Mouse (Mus musculus) thymus, adult 2 months (tissue): ENCODE measurements around the gene Phf13. TPM values are rescaled to one million over a fixed set of nuclear protein-coding genes. Genes with fewer than 3 reads are reported as not detected.

Experiments
- DNase-seq: peaks from one replicate; pipeline ENCODE4 v3.0.0; 2021
- H3K27ac ChIP-seq: fragments of 200-500 bp; 2 replicates; pipeline ENCODE4 v1.5.1; 2012; ENCODE audit warnings: low read length, control low read depth; ENCODE audit not compliant: control insufficient read depth, insufficient read depth
- H3K27me3 ChIP-seq: fragments of 200-500 bp; 2 replicates; pipeline ENCODE4 v1.6.1; 2012; ENCODE audit warnings: mild to moderate bottlenecking, low read length, moderate library complexity, mixed read lengths; ENCODE audit not compliant: control insufficient read depth, insufficient read depth
- H3K36me3 ChIP-seq: fragments of 200-500 bp; 2 replicates; pipeline ENCODE4 v1.6.1; 2012; ENCODE audit warnings: mild to moderate bottlenecking, low read length, moderate library complexity; ENCODE audit not compliant: control insufficient read depth, insufficient read depth
- H3K4me1 ChIP-seq: fragments of 200-500 bp; replicated peaks from 2 replicates; pipeline ENCODE4 v1.6.1; 2012; ENCODE audit warnings: low read length; ENCODE audit not compliant: control insufficient read depth, insufficient read depth
- H3K4me3 ChIP-seq: fragments of 200-500 bp; 2 replicates; pipeline ENCODE4 v1.5.1; 2012; ENCODE audit warnings: mild to moderate bottlenecking, low read length, control low read depth, moderate library complexity; ENCODE audit not compliant: control insufficient read depth, insufficient read depth
- CTCF ChIP-seq: fragments of 200-500 bp; IDR thresholded peaks from 2 replicates; pipeline ENCODE4 v1.5.1; 2012; ENCODE audit warnings: mild to moderate bottlenecking, control low read depth, low read length, moderate library complexity, borderline replicate concordance; ENCODE audit not compliant: control insufficient read depth, poor library complexity, insufficient read depth; ENCODE audit errors: extremely low read depth
- POLR2A ChIP-seq: fragments of 200-500 bp; IDR thresholded peaks from 2 replicates; pipeline ENCODE4 v1.6.1; 2012; ENCODE audit warnings: mild to moderate bottlenecking, low read length, control low read depth, moderate library complexity; ENCODE audit not compliant: control insufficient read depth, poor library complexity, insufficient read depth; ENCODE audit errors: extremely low read depth
- WGBS: fragments of 180-500 bp; shearing (Covaris S2); methylation state at CpG from one replicate; pipeline ENCODE4 v1.1.7; 2018; 5-methylcytosine and 5-hydroxymethylcytosine counted together
- polyA plus RNA-seq: library from polyadenylated mRNA; depleted of rRNA; stranded (reverse); fragments of >200 nt; gene quantifications from 2 replicates; pipeline ENCODE4 v1.2.3, GENCODE M21; 2012

Gene Phf13
- polyA plus RNA-seq, 1 experiment = 9.6 TPM

DNA sequence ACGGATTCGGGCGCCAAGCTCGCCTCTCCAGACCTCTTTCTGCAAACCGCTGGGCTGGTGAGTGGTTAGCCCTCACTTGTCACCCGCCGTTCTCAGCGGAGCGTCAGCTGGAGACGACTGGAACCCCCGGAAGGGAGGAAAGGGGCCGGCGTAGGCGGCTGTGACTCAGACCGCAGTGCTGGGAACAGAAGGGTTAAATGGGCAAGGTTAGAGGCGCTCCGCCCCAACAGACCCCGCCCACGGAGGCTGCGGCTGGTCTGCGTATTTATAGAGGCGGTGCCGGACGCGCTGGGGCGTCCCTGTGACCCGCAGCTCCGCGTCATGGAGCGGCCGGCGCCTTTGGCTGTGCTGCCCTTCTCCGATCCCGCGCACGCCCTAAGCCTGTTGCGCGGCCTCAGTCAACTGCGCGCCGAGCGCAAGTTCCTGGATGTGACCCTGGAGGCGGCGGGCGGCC lies 12.6 kb upstream of the Phf13 start, which contains the start of gene Klhl21:
Gene Klhl21, plus strand, starts transcription at position 182 of the 454 bp plus-strand sequence.
- WGBS = under 1% methylated on average over 45 of the region's 45 CpGs
- H3K4me1 ChIP-seq = peaks cover 27% of the 10 kb centered on the region
- TF ChIP-seq POLR2A = peak; percentile 88
- peak; percentile 44; the same call in 1 of the 2 replicates for TF ChIP-seq CTCF
- DNase-seq = peak; percentile 90
- H3K36me3 ChIP-seq = no peaks in the 10 kb centered on the region
- H3K27me3 ChIP-seq = no peaks in the 10 kb centered on the region
- peak within 1 kb of the TSS; percentile 20; the same call in 1 of the 2 replicates for H3K27ac ChIP-seq
- peak within 1 kb of the TSS; percentile 93 for H3K4me3 ChIP-seq

GRCm38 (mm10) chr4:152008148-152008500 lies 12.1 kb upstream of the Phf13 start:
- no peak for TF ChIP-seq CTCF
- TF ChIP-seq POLR2A = no peak
- WGBS = 3% methylated on average over 14 of the region's 14 CpGs
- H3K36me3 ChIP-seq = no peaks in the 10 kb centered on the region
- no peak for DNase-seq
- H3K4me3 ChIP-seq = peak overlapping the region; percentile 93
- H3K27me3 ChIP-seq = no peaks in the 10 kb centered on the region
- no peak overlapping the region for H3K27ac ChIP-seq
- H3K4me1 ChIP-seq = peaks cover 27% of the 10 kb centered on the region

DNA sequence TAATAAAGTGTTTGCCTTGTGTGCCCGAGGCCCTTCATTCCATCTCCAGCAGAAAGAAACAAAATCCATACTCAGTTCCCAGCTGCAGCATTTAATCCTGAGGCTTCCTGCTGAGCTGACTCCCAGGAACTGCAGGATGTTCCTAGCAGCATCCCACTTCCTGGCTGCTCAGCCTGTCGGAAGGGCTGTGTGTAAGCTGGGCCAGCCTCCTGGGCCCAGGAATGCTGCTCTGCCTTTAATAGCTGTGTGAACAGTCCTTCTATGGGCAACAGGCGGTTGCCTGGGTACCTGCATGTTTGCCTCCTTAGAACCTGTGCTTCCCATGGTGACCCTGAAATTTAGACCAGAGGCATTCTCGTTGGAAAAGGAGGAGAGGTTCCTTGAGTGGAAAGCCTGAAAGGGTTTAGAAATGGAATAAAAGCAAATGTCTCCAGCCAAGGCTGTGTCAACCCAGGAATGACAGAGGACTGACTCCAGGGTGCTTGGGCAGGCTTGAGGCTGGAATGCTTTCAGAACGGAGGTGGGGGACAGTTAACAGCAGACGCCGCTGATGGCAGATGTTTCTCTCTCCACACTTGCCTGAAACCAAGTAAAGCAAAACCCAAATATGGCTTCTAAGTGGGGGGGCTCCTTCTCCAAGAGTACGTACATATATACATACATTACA lies 11.6 kb upstream of the Phf13 start:
- DNase-seq = no peak
- Histone ChIP-seq H3K27ac (no peak overlapping the region), H3K27me3 (no peaks in the 10 kb centered on the region), H3K36me3 (no peaks in the 10 kb centered on the region), H3K4me3 (no peak overlapping the region), H3K4me1 (peaks cover 27% of the 10 kb centered on the region)
- WGBS = 57% methylated on average over 8 of the region's 8 CpGs
- TF ChIP-seq CTCF (no peak), POLR2A (no peak)

GRCm38 (mm10) chr4:152006812-152007211 lies 10.8 kb upstream of the Phf13 start:
- Histone ChIP-seq H3K27me3 (no peaks in the 10 kb centered on the region), H3K36me3 (no peaks in the 10 kb centered on the region), H3K4me3 (no peak overlapping the region), H3K27ac (no peak overlapping the region), H3K4me1 (peaks cover 27% of the 10 kb centered on the region)
- TF ChIP-seq POLR2A = no peak
- no peak for TF ChIP-seq CTCF
- 88% methylated on average over 3 of the region's 3 CpGs for WGBS
- no peak for DNase-seq

DNA sequence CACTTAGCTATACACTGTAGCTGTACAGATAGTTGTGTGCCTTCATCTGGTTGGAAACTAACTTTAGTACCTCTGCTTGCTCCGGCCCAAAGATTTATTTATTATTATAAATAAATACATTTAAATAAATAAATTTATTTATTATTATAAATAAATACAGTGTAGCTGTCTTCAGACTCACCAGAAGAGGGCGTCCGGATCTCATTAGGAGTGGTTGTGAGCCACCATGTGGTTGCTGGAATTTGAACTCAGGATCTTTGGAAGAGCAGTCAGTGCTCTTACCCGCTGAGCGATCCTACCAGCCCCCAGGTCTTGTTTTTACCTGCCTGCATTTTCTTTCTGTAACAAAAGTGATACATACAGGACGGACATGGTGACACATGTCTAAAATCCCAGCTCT lies 10.1 kb upstream of the Phf13 start:
- DNase-seq = no peak

GRCm38 (mm10) chr4:152002063-152002462 lies 6.0 kb upstream of the Phf13 start:
- WGBS = 97% methylated on average over 3 of the region's 3 CpGs
- Histone ChIP-seq H3K36me3 (no peaks in the 10 kb centered on the region), H3K27me3 (no peaks in the 10 kb centered on the region), H3K27ac (no peak overlapping the region), H3K4me3 (no peak overlapping the region), H3K4me1 (peaks cover 3% of the 10 kb centered on the region; the same call in 1 of the 2 replicates)
- no peak for TF ChIP-seq CTCF
- TF ChIP-seq POLR2A = no peak
- no peak for DNase-seq

More for the DNA sequence above, 10.1 kb upstream of the Phf13 start:
- no peak for TF ChIP-seq POLR2A
- no peak for TF ChIP-seq CTCF
- H3K27me3 ChIP-seq = no peaks in the 10 kb centered on the region
- WGBS = 84% methylated on average over 6 of the region's 6 CpGs
- peaks cover 24% of the 10 kb centered on the region for H3K4me1 ChIP-seq
- H3K4me3 ChIP-seq = no peak overlapping the region
- no peaks in the 10 kb centered on the region for H3K36me3 ChIP-seq
- no peak overlapping the region for H3K27ac ChIP-seq

DNA sequence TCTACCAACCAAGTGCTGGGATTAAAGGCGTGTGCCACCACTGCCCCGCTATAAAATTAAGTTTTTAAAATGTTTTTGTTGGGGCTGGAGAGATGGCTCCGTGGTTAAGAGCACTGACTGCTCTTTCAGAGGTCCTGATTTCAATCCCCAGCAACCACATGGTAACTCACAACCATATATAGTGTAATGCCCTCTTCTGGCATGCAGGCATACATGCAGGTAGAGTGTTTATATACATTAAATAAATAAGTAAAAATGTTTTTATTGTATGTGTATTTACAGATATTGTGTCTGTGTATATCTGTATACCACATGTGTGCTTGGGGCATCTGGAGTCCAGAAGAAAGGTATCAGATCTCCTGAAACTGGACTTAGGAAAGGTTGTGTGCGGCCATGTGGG lies 5.3 kb upstream of the Phf13 start:
- WGBS = 76% methylated on average over 4 of the region's 4 CpGs
- no peak overlapping the region for H3K4me3 ChIP-seq
- H3K36me3 ChIP-seq = no peaks in the 10 kb centered on the region
- H3K27ac ChIP-seq = no peak overlapping the region
- H3K4me1 ChIP-seq = peaks cover 4% of the 10 kb centered on the region; the same call in 1 of the 2 replicates
- no peaks in the 10 kb centered on the region for H3K27me3 ChIP-seq
- no peak for DNase-seq
- TF ChIP-seq CTCF = no peak
- no peak for TF ChIP-seq POLR2A
